Mouse (Mus musculus) hindbrain, embryonic 11.5 days (tissue): Measurements from ENCODE around the gene Dhx40. TPM values are rescaled to one million over a fixed set of nuclear protein-coding genes. Genes with fewer than 3 reads are reported as not detected.

Source experiments
- polyA plus RNA-seq: library from polyadenylated mRNA; unstranded; fragments of >200 nt; fragmentation: Nextera tagmentation; extraction: Ambion mirVana; gene quantifications from 2 replicates; pipeline ENCODE4 v1.2.1, GENCODE M21; 2014

Gene Dhx40
- polyA plus RNA-seq, 1 experiment from 2014 or later = 52.7 TPM

Other genes starting within 250 kb of the Dhx40 start
- gene Vmp1, start 123.9 kb downstream of the Dhx40 start, polyA plus RNA-seq = 97.9 and 105 TPM in 2 replicates
- 40.3 and 42.4 TPM in 2 replicates for gene Ptrh2, start 123.8 kb downstream of the Dhx40 start, polyA plus RNA-seq
- gene Cltc, start 50.2 kb downstream of the Dhx40 start, polyA plus RNA-seq = 173 and 188 TPM in 2 replicates
- gene Ypel2, start 186.0 kb upstream of the Dhx40 start, polyA plus RNA-seq = 6.8 and 7.3 TPM in 2 replicates